Mouse (Mus musculus): ENCODE data around the gene Zkscan6. TPM values are rescaled to one million over a fixed set of nuclear protein-coding genes. Genes with fewer than 3 reads are reported as not detected.

Zkscan6 gene
- polyA plus RNA-seq, 1 experiment from 2014 or later, result 17.7 TPM

DNA sequence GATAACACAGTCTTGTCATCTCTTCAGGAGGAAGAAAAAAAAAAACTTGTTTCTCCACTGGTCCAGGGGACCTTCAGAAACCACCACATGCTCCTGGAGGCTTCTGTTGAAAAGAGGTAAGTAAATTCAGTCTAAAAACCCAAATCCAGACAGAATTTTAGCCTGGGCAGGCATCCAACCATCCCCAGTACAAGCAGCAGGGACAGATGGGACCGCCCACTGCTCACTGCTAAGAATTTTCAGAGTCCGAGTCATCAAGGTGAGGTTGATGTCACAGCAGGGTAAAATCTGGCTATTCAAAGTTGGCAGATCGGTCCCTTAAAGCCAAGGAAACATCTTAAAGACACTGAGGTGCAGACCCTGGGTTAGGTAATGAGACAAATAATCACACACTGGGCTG, 5.1 kb upstream of the Zkscan6 start:
- peaks cover 4% of the 10 kb centered on the region for H3K4me1 ChIP-seq (ENCODE audit: control insufficient read depth, insufficient read depth, low read depth, low read length)
- H3K4me3 ChIP-seq (ENCODE audit: low read length), result no peak overlapping the region
- no peaks in the 10 kb centered on the region for H3K36me3 ChIP-seq (ENCODE audit: control insufficient read depth, insufficient read depth, low read length)
- H3K9me3 ChIP-seq (ENCODE audit: control insufficient read depth, low read length), result no peaks in the 10 kb centered on the region
- no peaks in the 10 kb centered on the region for H3K27me3 ChIP-seq (replicated peaks; ENCODE audit: control insufficient read depth, insufficient read depth, low read length)
- H3K27ac ChIP-seq (ENCODE audit: low read depth, low read length), result no peak overlapping the region
- ATAC-seq, result no peak
- 68% methylated on average over 3 of the region's 3 CpGs for WGBS
- no peak overlapping the region for H3K4me2 ChIP-seq (ENCODE audit: low read length)
- no peak overlapping the region for H3K9ac ChIP-seq (ENCODE audit: low read depth, low read length)

DNA sequence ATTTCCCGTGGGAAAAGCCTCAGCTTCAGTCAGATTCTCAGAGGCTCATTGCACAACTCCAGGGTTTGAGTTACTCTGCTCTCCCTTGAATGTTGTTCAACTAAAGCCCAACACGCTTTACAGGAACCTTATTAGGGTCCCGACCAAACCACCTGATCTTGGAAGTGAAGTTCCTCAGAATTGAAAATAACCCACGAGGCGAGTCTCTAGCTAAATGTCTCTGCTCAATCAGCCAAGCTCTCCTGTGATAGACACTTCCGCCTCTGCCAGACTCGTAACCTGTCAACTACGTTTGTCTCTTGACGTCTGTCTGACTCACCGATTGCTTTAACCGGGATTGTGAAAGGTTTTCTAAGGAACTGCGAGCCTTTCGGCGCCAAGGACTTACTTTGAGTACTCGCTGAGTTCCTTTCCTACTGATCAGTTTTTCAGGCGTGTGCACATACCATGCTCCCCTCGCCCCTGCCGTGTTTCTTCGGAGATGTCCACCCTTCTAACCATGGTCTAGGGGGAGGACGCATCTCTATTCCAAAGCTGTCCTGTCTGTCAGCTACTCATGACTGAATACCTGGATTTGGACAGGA, 562 bp upstream of the Zkscan6 start:
- Histone ChIP-seq H3K9ac (ENCODE audit: low read depth, low read length) (peak overlapping the region; percentile 81), H3K36me3 (ENCODE audit: control insufficient read depth, insufficient read depth, low read length) (no peaks in the 10 kb centered on the region), H3K27me3 (replicated peaks; ENCODE audit: control insufficient read depth, insufficient read depth, low read length) (no peaks in the 10 kb centered on the region), H3K27ac (ENCODE audit: low read depth, low read length) (0 out of 2 replicates have a peak overlapping the region, but pooled peaks have one; percentile 1), H3K4me2 (ENCODE audit: low read length) (peak overlapping the region; percentile 95), H3K4me3 (ENCODE audit: low read length) (peak overlapping the region; percentile 63), H3K9me3 (ENCODE audit: control insufficient read depth, low read length) (no peaks in the 10 kb centered on the region), H3K4me1 (ENCODE audit: control insufficient read depth, insufficient read depth, low read depth, low read length) (peaks cover 10% of the 10 kb centered on the region)
- WGBS, result 2% methylated on average over 20 of the region's 20 CpGs
- no peak for ATAC-seq

DNA sequence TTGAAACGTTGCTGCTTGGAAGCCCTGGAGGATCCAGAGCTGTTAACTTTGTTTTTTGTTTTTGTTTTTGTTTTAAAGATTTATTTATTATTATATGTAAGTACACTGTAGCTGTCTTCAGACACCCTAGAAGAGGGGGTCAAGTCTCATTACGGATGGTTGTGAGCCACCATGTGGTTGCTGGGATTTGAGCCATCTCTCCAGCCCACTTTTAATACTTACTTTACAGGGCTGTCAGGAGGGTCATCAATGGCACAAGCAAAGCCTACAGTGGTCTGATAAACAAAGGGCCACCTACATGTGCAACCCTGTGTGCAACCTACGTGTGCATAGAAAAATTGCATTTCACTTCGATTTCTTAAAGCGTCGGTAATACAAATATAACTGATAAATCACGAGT, 626 bp downstream of the Zkscan6 start:
- H3K27ac ChIP-seq (ENCODE audit: low read depth, low read length), result no peak overlapping the region; the same call in 1 of the 2 replicates
- peak overlapping the region; percentile 81 for H3K9ac ChIP-seq (ENCODE audit: low read depth, low read length)
- H3K4me3 ChIP-seq (ENCODE audit: low read length), result peak overlapping the region; percentile 63
- ATAC-seq, result peak; percentile 7; the same call in 1 of the 2 replicates
- 47% methylated on average over 7 of the region's 7 CpGs for WGBS
- H3K36me3 ChIP-seq (ENCODE audit: control insufficient read depth, insufficient read depth, low read length), result no peaks in the 10 kb centered on the region
- H3K4me1 ChIP-seq (ENCODE audit: control insufficient read depth, insufficient read depth, low read depth, low read length), result peaks cover 13% of the 10 kb centered on the region
- peak overlapping the region; percentile 64 for H3K4me2 ChIP-seq (ENCODE audit: low read length)
- H3K9me3 ChIP-seq (ENCODE audit: control insufficient read depth, low read length), result no peaks in the 10 kb centered on the region
- H3K27me3 ChIP-seq (replicated peaks; ENCODE audit: control insufficient read depth, insufficient read depth, low read length), result no peaks in the 10 kb centered on the region

GRCm38 (mm10) chr11:65812088-65812487, 5.1 kb downstream of the Zkscan6 start:
- H3K27me3 ChIP-seq (replicated peaks; ENCODE audit: control insufficient read depth, insufficient read depth, low read length), result no peaks in the 10 kb centered on the region
- ATAC-seq, result no peak
- H3K9ac ChIP-seq (ENCODE audit: low read depth, low read length), result no peak overlapping the region
- H3K27ac ChIP-seq (ENCODE audit: low read depth, low read length), result no peak overlapping the region
- H3K9me3 ChIP-seq (ENCODE audit: control insufficient read depth, low read length), result no peaks in the 10 kb centered on the region
- H3K4me3 ChIP-seq (ENCODE audit: low read length), result no peak overlapping the region
- peaks cover 9% of the 10 kb centered on the region for H3K4me1 ChIP-seq (ENCODE audit: control insufficient read depth, insufficient read depth, low read depth, low read length)
- H3K36me3 ChIP-seq (ENCODE audit: control insufficient read depth, insufficient read depth, low read length), result peaks cover 8% of the 10 kb centered on the region; the same call in 1 of the 2 replicates
- 20% methylated on average over 5 of the region's 5 CpGs for WGBS
- H3K4me2 ChIP-seq (ENCODE audit: low read length), result no peak overlapping the region

DNA sequence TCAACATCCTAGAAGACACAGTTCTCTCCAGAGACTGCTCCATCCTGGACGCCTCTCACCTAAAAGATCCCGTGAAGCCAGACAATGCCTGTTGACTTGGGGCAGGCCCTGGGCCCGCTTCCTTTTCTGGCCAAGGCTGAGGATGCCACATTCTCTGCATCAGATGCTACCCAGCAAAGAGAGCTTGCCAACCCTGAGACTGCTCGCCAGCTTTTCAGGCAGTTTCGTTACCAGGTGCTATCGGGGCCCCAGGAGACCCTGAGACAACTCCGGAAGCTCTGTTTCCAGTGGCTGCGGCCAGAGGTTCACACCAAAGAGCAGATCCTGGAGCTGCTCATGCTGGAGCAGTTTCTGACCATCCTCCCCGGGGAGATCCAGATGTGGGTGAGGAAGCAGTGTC, 7.4 kb downstream of the Zkscan6 start:
- no peak overlapping the region for H3K27ac ChIP-seq (ENCODE audit: low read depth, low read length)
- no peak overlapping the region for H3K4me2 ChIP-seq (ENCODE audit: low read length)
- H3K4me3 ChIP-seq (ENCODE audit: low read length), result no peak overlapping the region
- no peak overlapping the region for H3K9ac ChIP-seq (ENCODE audit: low read depth, low read length)
- peaks cover 10% of the 10 kb centered on the region for H3K36me3 ChIP-seq (ENCODE audit: control insufficient read depth, insufficient read depth, low read length)
- peaks cover 4% of the 10 kb centered on the region; the same call in 1 of the 2 replicates for H3K4me1 ChIP-seq (ENCODE audit: control insufficient read depth, insufficient read depth, low read depth, low read length)
- H3K9me3 ChIP-seq (ENCODE audit: control insufficient read depth, low read length), result no peaks in the 10 kb centered on the region
- no peaks in the 10 kb centered on the region for H3K27me3 ChIP-seq (replicated peaks; ENCODE audit: control insufficient read depth, insufficient read depth, low read length)
- ATAC-seq, result no peak
- WGBS, result 74% methylated on average over 9 of the region's 9 CpGs

- peaks cover 10% of the 10 kb centered on the region for H3K36me3 ChIP-seq (ENCODE audit: control insufficient read depth, insufficient read depth, low read length)
- H3K4me2 ChIP-seq (ENCODE audit: low read length), result no peak overlapping the region
- peaks cover 4% of the 10 kb centered on the region; the same call in 1 of the 2 replicates for H3K4me1 ChIP-seq (ENCODE audit: control insufficient read depth, insufficient read depth, low read depth, low read length)
- no peak overlapping the region for H3K4me3 ChIP-seq (ENCODE audit: low read length)
- no peak for ATAC-seq
- H3K27ac ChIP-seq (ENCODE audit: low read depth, low read length), result no peak overlapping the region
- WGBS, result 53% methylated on average over 6 of the region's 6 CpGs
- no peaks in the 10 kb centered on the region for H3K27me3 ChIP-seq (replicated peaks; ENCODE audit: control insufficient read depth, insufficient read depth, low read length)
- no peaks in the 10 kb centered on the region for H3K9me3 ChIP-seq (ENCODE audit: control insufficient read depth, low read length)
- H3K9ac ChIP-seq (ENCODE audit: low read depth, low read length), result no peak overlapping the region
Measured at GRCm38 (mm10) chr11:65816237-65816636, 9.3 kb downstream of the Zkscan6 start.

GRCm38 (mm10) chr11:65818193-65818592, 11.2 kb downstream of the Zkscan6 start:
- Histone ChIP-seq H3K9me3 (ENCODE audit: control insufficient read depth, low read length) (no peaks in the 10 kb centered on the region), H3K4me1 (ENCODE audit: control insufficient read depth, insufficient read depth, low read depth, low read length) (no peaks in the 10 kb centered on the region), H3K27ac (ENCODE audit: low read depth, low read length) (no peak overlapping the region), H3K4me3 (ENCODE audit: low read length) (no peak overlapping the region), H3K4me2 (ENCODE audit: low read length) (no peak overlapping the region), H3K27me3 (replicated peaks; ENCODE audit: control insufficient read depth, insufficient read depth, low read length) (no peaks in the 10 kb centered on the region), H3K36me3 (ENCODE audit: control insufficient read depth, insufficient read depth, low read length) (peaks cover 10% of the 10 kb centered on the region), H3K9ac (ENCODE audit: low read depth, low read length) (no peak overlapping the region)
- WGBS, result 81% methylated on average over 1 of the region's 1 CpGs
- no peak for ATAC-seq

DNA sequence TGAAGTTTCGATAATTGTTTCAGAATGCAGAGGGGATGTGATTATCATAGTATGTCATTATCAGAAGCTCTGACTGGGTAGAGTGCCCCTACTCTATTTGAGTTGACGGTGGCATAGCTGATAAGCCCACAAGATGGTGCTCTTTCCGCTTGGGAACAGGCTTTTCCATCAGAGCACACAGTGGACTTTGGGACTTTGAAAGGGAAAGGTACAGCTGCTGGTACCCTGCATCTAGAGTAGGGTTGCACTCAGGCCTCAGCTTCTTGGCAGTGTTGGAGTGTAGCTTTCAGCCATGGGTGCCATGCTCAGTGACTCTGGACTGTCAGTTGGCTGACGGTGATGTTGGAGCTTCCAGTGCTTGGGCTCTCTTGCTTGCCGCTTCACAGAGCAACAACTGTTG, 13.3 kb downstream of the Zkscan6 start:
- ATAC-seq, result no peak
- Histone ChIP-seq H3K4me1 (ENCODE audit: control insufficient read depth, insufficient read depth, low read depth, low read length) (no peaks in the 10 kb centered on the region), H3K36me3 (ENCODE audit: control insufficient read depth, insufficient read depth, low read length) (peaks cover 2% of the 10 kb centered on the region), H3K4me2 (ENCODE audit: low read length) (no peak overlapping the region), H3K27ac (ENCODE audit: low read depth, low read length) (no peak overlapping the region), H3K4me3 (ENCODE audit: low read length) (no peak overlapping the region), H3K9ac (ENCODE audit: low read depth, low read length) (no peak overlapping the region), H3K9me3 (ENCODE audit: control insufficient read depth, low read length) (no peaks in the 10 kb centered on the region), H3K27me3 (replicated peaks; ENCODE audit: control insufficient read depth, insufficient read depth, low read length) (no peaks in the 10 kb centered on the region)
- 65% methylated on average over 5 of the region's 5 CpGs for WGBS

GRCm38 (mm10) chr11:65820877-65821276, 13.9 kb downstream of the Zkscan6 start:
- no peak overlapping the region for H3K9ac ChIP-seq (ENCODE audit: low read depth, low read length)
- H3K4me1 ChIP-seq (ENCODE audit: control insufficient read depth, insufficient read depth, low read depth, low read length), result no peaks in the 10 kb centered on the region
- H3K27ac ChIP-seq (ENCODE audit: low read depth, low read length), result no peak overlapping the region
- H3K27me3 ChIP-seq (replicated peaks; ENCODE audit: control insufficient read depth, insufficient read depth, low read length), result no peaks in the 10 kb centered on the region
- 9% methylated on average over 7 of the region's 7 CpGs for WGBS
- H3K4me2 ChIP-seq (ENCODE audit: low read length), result no peak overlapping the region
- no peaks in the 10 kb centered on the region for H3K9me3 ChIP-seq (ENCODE audit: control insufficient read depth, low read length)
- peak; percentile 82 for ATAC-seq
- H3K4me3 ChIP-seq (ENCODE audit: low read length), result no peak overlapping the region
- H3K36me3 ChIP-seq (ENCODE audit: control insufficient read depth, insufficient read depth, low read length), result peaks cover 2% of the 10 kb centered on the region

All from hindbrain, embryonic 16.5 days (tissue).